Mouse (Mus musculus): ENCODE data around the gene Timm10.

GRCm38 (mm10) chr2:84872105-84872716 is 45.4 kb downstream of the Timm10 start:
- TF ChIP-seq POLR2A (IDR thresholded peaks at IDR 0.05; ENCODE audit: borderline replicate concordance, extremely low read depth, insufficient read depth, insufficient read length, poor library complexity, severe bottlenecking) (no peak), CTCF (IDR thresholded peaks at IDR 0.05; ENCODE audit: borderline replicate concordance, extremely low read depth, insufficient read depth, insufficient read length) (no peak)

Measured in brain, embryonic 14.5 days (tissue).